Mouse (Mus musculus) CH12.LX (cell line): ENCODE results near the gene Pimreg. TPM values are rescaled to one million over a fixed set of nuclear protein-coding genes. Genes with fewer than 3 reads are reported as not detected.

Experiments
- DNase-seq: peaks from one replicate; pipeline ENCODE4 v3.0.0-alpha.2; 2013; ENCODE audit errors: extremely low read depth
- H3K27ac ChIP-seq: 2 replicates; pipeline ENCODE4 v1.5.1; 2012; ENCODE audit warnings: low read depth, mild to moderate bottlenecking, control low read depth, moderate library complexity; ENCODE audit not compliant: insufficient read depth
- H3K27me3 ChIP-seq: replicated peaks from 2 replicates; pipeline ENCODE3; 2012; ENCODE audit warnings: inconsistent platforms
- H3K36me3 ChIP-seq, 2 experiments: replicated peaks in 1 of 2; 2 replicates each; pipeline versions ENCODE3 to v1.6.1; 2012; ENCODE audit warnings: inconsistent platforms in 1 of 2, low read length in 1 of 2, mild to moderate bottlenecking in 1 of 2, mixed read lengths in 1 of 2, moderate library complexity in 1 of 2; ENCODE audit not compliant: control insufficient read depth in 1 of 2, insufficient read depth in 1 of 2
- H3K4me1 ChIP-seq, 2 experiments: 2 replicates each; pipeline ENCODE4 v1.6.1; 2012; ENCODE audit warnings: inconsistent platforms in 1 of 2, moderate library complexity in 1 of 2; ENCODE audit not compliant: insufficient read depth in 2 of 2, control insufficient read depth in 1 of 2
- H3K4me2 ChIP-seq: 2 replicates; pipeline ENCODE4 v1.6.1; 2012; ENCODE audit warnings: low read depth, mild to moderate bottlenecking, control low read depth; ENCODE audit not compliant: poor library complexity, insufficient read depth, severe bottlenecking
- H3K4me3 ChIP-seq, 3 experiments: fragments of 150-350 bp in 1 of 3; sonication (generic) in 1 of 3; replicated peaks in 1 of 3; 2 replicates each; pipeline versions ENCODE3 to v1.5.1; 2011 to 2012; ENCODE audit warnings: low read depth in 2 of 3, low read length in 2 of 3, mild to moderate bottlenecking in 2 of 3, moderate library complexity in 2 of 3, control low read depth in 1 of 3, improper control_type of control experiment in 1 of 3, inconsistent platforms in 1 of 3, mixed read lengths in 1 of 3; ENCODE audit not compliant: poor library complexity in 1 of 3
- H3K79me2 ChIP-seq: replicated peaks from 2 replicates; pipeline ENCODE4 v1.6.1; 2012; ENCODE audit warnings: mild to moderate bottlenecking, moderate library complexity; ENCODE audit not compliant: control insufficient read depth, poor library complexity, insufficient read depth, severe bottlenecking; ENCODE audit errors: extremely low read depth
- H3K9ac ChIP-seq: 2 replicates; pipeline ENCODE4 v1.6.1; 2012; ENCODE audit warnings: low read depth, mild to moderate bottlenecking, control low read depth, moderate library complexity; ENCODE audit not compliant: insufficient read depth
- H3K9me3 ChIP-seq: replicated peaks from 2 replicates; pipeline ENCODE3; 2012; ENCODE audit warnings: low read length, inconsistent platforms, mixed read lengths
- CHD2 ChIP-seq: IDR thresholded peaks from 2 replicates; pipeline ENCODE4 v1.6.1; 2011; ENCODE audit warnings: low read length, improper control_type of control experiment
- EP300 ChIP-seq: IDR thresholded peaks from 2 replicates; pipeline ENCODE4 v1.6.1; 2011; ENCODE audit warnings: low read length, improper control_type of control experiment
- JUND ChIP-seq: conservative IDR thresholded peaks from 2 replicates; pipeline ENCODE4 v1.6.1; 2011; ENCODE audit warnings: low read depth, low read length, improper control_type of control experiment
- MAX ChIP-seq: IDR thresholded peaks from 2 replicates; pipeline ENCODE4 v1.6.1; 2011; ENCODE audit warnings: low read length, improper control_type of control experiment
- MAZ ChIP-seq: IDR thresholded peaks from 2 replicates; pipeline ENCODE4 v1.6.1; 2012; ENCODE audit warnings: low read depth, mild to moderate bottlenecking, inconsistent platforms, low read length, improper control_type of control experiment, moderate library complexity
- MXI1 ChIP-seq: IDR thresholded peaks from 2 replicates; pipeline ENCODE4 v1.6.1; 2011; ENCODE audit warnings: mild to moderate bottlenecking, low read depth, low read length, improper control_type of control experiment
- NELFE ChIP-seq: IDR thresholded peaks from 2 replicates; pipeline ENCODE4 v1.6.1; 2011; ENCODE audit warnings: low read depth, low read length, improper control_type of control experiment
- PAX5 ChIP-seq: IDR thresholded peaks from 2 replicates; pipeline ENCODE4 v1.6.1; 2012; ENCODE audit warnings: low read length, inconsistent platforms, mixed read lengths
- RAD21 ChIP-seq: IDR thresholded peaks from 2 replicates; pipeline ENCODE4 v1.6.1; 2011; ENCODE audit warnings: low read depth, mild to moderate bottlenecking, low read length, improper control_type of control experiment, moderate library complexity
- SIN3A ChIP-seq: IDR thresholded peaks from 2 replicates; pipeline ENCODE4 v1.6.1; 2012; ENCODE audit warnings: low read length, improper control_type of control experiment, inconsistent platforms
- TCF12 ChIP-seq: IDR thresholded peaks from 2 replicates; pipeline ENCODE4 v1.6.1; 2014; ENCODE audit warnings: low read depth, mild to moderate bottlenecking, inconsistent platforms, low read length, improper control_type of control experiment
- USF2 ChIP-seq: conservative IDR thresholded peaks from 2 replicates; pipeline ENCODE4 v1.6.1; 2011; ENCODE audit warnings: low read depth, low read length, improper control_type of control experiment
- ZC3H11A ChIP-seq: IDR thresholded peaks from 2 replicates; pipeline ENCODE4 v1.6.1; 2012; ENCODE audit warnings: low read depth, mild to moderate bottlenecking, inconsistent platforms, low read length, improper control_type of control experiment
- ZNF384 ChIP-seq: IDR thresholded peaks from 2 replicates; pipeline ENCODE4 v1.6.1; 2012; ENCODE audit warnings: low read depth, low read length, improper control_type of control experiment, inconsistent platforms
- dilution Hi-C: fragments of 300-500 bp; cut with MboI; formaldehyde crosslinking; loops from 2 replicates; pipeline ENCODE4 v1.14.3; 2020; ENCODE audit warnings: low sequenced_read_pairs; ENCODE audit not compliant: extremely low pct_unique_long_range_greater_than_20kb, extremely low pct_ligation_motif_present
- in situ Hi-C: fragments of 300-500 bp; cut with MboI; formaldehyde crosslinking; loops from 3 replicates; pipeline ENCODE4 v1.14.3; 2019; ENCODE audit warnings: low sequenced_read_pairs, low pct_ligation_motif_present, low pct_unique_long_range_greater_than_20kb, mixed read lengths
- polyA plus RNA-seq: library from polyadenylated mRNA; unstranded; fragments of >175 nt; gene quantifications from 2 replicates; pipeline ENCODE4 v1.2.1, GENCODE M21; 2012; ENCODE audit warnings: low read depth; ENCODE audit not compliant: insufficient read length
- total RNA-seq, 2 experiments: library from RNA; depleted of rRNA; stranded (reverse); fragments of 300-350 nt in 1 of 2; fragments of >200 nt in 1 of 2; gene quantifications; 2 replicates each; pipeline ENCODE4 v1.2.3; 2012 to 2014

Pimreg gene
- total and polyA plus RNA-seq, 3 experiments = 26.4 to 52.7 (median 27.9) TPM

DNA sequence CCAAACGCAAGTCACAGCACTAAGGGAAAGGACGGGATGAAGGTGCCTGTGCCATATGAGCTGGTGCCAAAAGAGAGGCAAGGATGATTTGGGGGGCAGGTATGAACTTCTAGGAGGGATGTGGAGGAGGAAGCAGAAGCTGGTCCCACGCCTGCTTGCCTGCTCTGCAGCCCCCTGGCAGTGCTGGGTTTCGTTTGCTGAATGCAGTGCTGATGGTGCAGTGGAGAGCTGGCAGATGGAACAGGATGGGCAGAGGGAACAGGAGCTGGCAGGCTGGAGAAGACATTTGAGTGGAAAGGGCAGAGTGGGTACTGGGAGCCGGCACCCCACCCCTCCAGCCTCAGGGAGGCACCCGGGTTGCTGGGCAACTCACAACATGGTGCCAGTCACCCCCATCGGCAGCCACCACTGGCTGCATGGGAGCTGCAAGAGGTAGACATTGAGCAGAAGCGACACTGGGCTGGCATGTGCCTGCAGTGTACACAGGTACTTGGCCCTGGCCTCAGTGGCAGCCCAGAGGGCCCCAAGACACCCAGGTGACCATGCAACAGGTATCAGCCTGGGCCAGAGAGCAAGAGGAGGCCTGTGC, 7.4 kb downstream of the Pimreg start:
- no peak overlapping the region for H3K27ac ChIP-seq
- H3K27me3 ChIP-seq = peaks cover 12% of the 10 kb centered on the region
- no peak overlapping the region for H3K4me2 ChIP-seq
- dilution Hi-C loops = no loop called here
- H3K9me3 ChIP-seq = no peaks in the 10 kb centered on the region
- peaks cover 10 to 48% of the 10 kb centered on the region in 2 experiments for H3K36me3 ChIP-seq
- TF ChIP-seq SIN3A (no peak), JUND (no peak), ZNF384 (no peak), NELFE (no peak), USF2 (no peak), MAX (no peak), MAZ (no peak), TCF12 (no peak)
- peaks cover 9 to 38% of the 10 kb centered on the region in 2 experiments for H3K4me1 ChIP-seq
- H3K4me3 ChIP-seq = no peak overlapping the region
- no peaks in the 10 kb centered on the region for H3K79me2 ChIP-seq
- DNase-seq = no peak
- no peak overlapping the region for H3K9ac ChIP-seq
- in situ Hi-C loops = loop anchor here (25.0 kb wide), 1 partner anchor 487 kb away; no protein-coding TSS in a partner anchor

GRCm38 (mm10) chr11:72050168-72050894, 8.5 kb downstream of the Pimreg start:
- Histone ChIP-seq H3K27me3 (peaks cover 12% of the 10 kb centered on the region), H3K79me2 (no peaks in the 10 kb centered on the region), H3K4me1 (peaks cover 2 to 33% of the 10 kb centered on the region in 2 experiments; a peak in 2 of 4 replicates), H3K27ac (no peak overlapping the region), H3K36me3 (peaks cover 6 to 37% of the 10 kb centered on the region in 2 experiments), H3K9ac (no peak overlapping the region), H3K4me2 (no peak overlapping the region), H3K9me3 (no peaks in the 10 kb centered on the region), H3K4me3 (no peak overlapping the region)
- DNase-seq = no peak
- TF ChIP-seq CHD2 (no peak), PAX5 (no peak), RAD21 (no peak), ZC3H11A (no peak), USF2 (no peak), EP300 (no peak), MXI1 (no peak)
- dilution Hi-C loops = no loop called here
- in situ Hi-C loops = no loop called here
